Mouse (Mus musculus) liver, embryonic 15.5 days (tissue): Measurements from ENCODE around the gene Spag6. TPM values are rescaled to one million over a fixed set of nuclear protein-coding genes. Genes with fewer than 3 reads are reported as not detected.

Experiments used
- ATAC-seq: fragments of 200-750 bp; cut with Nextera tagmentation; 2 replicates; pipeline ENCODE4 v1.8.0; 2017; ENCODE audit warnings: moderate number of reproducible peaks, mild to moderate bottlenecking, moderate library complexity; ENCODE audit not compliant: insufficient read depth
- H3K27ac ChIP-seq: fragments of 300-500 bp; sonication (generic); replicated peaks from 2 replicates; pipeline ENCODE4 v1.5.1; 2015; ENCODE audit warnings: mild to moderate bottlenecking, inconsistent platforms
- H3K27me3 ChIP-seq: fragments of 300-500 bp; sonication (generic); 2 replicates; pipeline ENCODE4 v1.6.1; 2015; ENCODE audit warnings: mild to moderate bottlenecking, inconsistent platforms
- H3K36me3 ChIP-seq: fragments of 300-500 bp; sonication (generic); replicated peaks from 2 replicates; pipeline ENCODE4 v1.6.1; 2015; ENCODE audit warnings: moderate library complexity, mild to moderate bottlenecking, inconsistent platforms
- H3K4me1 ChIP-seq: fragments of 300-500 bp; sonication (generic); replicated peaks from 2 replicates; pipeline ENCODE4 v1.6.1; 2015; ENCODE audit warnings: inconsistent platforms
- H3K4me2 ChIP-seq: fragments of 300-500 bp; sonication (generic); 2 replicates; pipeline ENCODE4 v1.6.1; 2015; ENCODE audit warnings: moderate library complexity, mild to moderate bottlenecking, inconsistent platforms
- H3K4me3 ChIP-seq: fragments of 300-500 bp; sonication (generic); replicated peaks from 2 replicates; pipeline ENCODE4 v1.5.1; 2015; ENCODE audit warnings: mild to moderate bottlenecking, inconsistent platforms
- H3K9ac ChIP-seq: fragments of 300-500 bp; sonication (generic); 2 replicates; pipeline ENCODE4 v1.6.1; 2015; ENCODE audit warnings: moderate library complexity, mild to moderate bottlenecking, inconsistent platforms
- H3K9me3 ChIP-seq: fragments of 300-500 bp; sonication (generic); replicated peaks from 2 replicates; pipeline ENCODE4 v1.6.1; 2016; ENCODE audit warnings: inconsistent platforms
- WGBS: fragments of 180-500 bp; shearing (Covaris S2); methylation state at CpG from one replicate; pipeline ENCODE4 v1.1.7; 2015; ENCODE audit warnings: mixed read lengths; ENCODE audit not compliant: insufficient replicate concordance; 5-methylcytosine and 5-hydroxymethylcytosine counted together
- polyA plus RNA-seq: library from polyadenylated mRNA; unstranded; fragments of >200 nt; fragmentation: Nextera tagmentation; extraction: Ambion mirVana; gene quantifications from 2 replicates; pipeline ENCODE4 v1.2.1, GENCODE M21; 2015

Spag6 gene
- polyA plus RNA-seq, 1 experiment from 2014 or later = not detected

DNA sequence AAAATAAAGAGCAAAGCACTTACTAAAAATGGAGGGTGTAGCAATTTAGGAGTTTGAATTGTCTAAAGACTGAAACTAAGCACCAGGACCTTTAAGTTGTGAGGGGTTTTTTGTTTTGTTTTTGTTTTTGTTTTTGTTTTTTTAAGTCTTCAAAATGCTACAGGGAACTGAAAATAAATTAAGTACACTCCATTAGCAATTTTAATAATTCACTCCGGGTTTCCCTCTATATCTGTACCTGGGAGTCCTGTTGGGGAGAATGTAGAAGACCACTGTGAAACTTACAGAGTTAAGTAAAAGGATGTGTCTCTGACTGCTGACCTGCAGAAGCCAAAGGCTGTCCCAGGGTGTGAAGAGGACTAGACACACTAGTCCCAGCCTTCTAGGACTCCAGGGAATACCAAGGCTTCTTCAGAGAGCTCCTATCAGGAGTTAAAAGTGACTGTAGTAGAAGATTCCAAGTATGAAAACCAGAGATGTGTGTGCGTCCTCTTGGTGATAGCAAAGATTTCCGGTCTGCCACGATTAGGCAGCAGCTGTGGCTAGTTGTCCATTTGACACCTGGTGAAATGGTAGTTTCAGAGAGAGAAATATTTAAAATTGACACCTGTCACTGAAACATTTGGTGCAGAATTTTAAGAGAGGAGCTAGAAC is 3.9 kb downstream of the Spag6 start:
- H3K4me2 ChIP-seq = no peak overlapping the region
- H3K27me3 ChIP-seq = peaks cover 90% of the 10 kb centered on the region
- H3K9ac ChIP-seq = no peak overlapping the region
- no peaks in the 10 kb centered on the region for H3K36me3 ChIP-seq
- no peak overlapping the region for H3K4me3 ChIP-seq
- H3K4me1 ChIP-seq = 0 out of 2 replicates have a peak, but pooled peaks cover 4% of the 10 kb centered on the region
- no peak for ATAC-seq
- H3K27ac ChIP-seq = no peak overlapping the region
- under 1% methylated on average over 4 of the region's 4 CpGs for WGBS
- no peaks in the 10 kb centered on the region for H3K9me3 ChIP-seq

DNA sequence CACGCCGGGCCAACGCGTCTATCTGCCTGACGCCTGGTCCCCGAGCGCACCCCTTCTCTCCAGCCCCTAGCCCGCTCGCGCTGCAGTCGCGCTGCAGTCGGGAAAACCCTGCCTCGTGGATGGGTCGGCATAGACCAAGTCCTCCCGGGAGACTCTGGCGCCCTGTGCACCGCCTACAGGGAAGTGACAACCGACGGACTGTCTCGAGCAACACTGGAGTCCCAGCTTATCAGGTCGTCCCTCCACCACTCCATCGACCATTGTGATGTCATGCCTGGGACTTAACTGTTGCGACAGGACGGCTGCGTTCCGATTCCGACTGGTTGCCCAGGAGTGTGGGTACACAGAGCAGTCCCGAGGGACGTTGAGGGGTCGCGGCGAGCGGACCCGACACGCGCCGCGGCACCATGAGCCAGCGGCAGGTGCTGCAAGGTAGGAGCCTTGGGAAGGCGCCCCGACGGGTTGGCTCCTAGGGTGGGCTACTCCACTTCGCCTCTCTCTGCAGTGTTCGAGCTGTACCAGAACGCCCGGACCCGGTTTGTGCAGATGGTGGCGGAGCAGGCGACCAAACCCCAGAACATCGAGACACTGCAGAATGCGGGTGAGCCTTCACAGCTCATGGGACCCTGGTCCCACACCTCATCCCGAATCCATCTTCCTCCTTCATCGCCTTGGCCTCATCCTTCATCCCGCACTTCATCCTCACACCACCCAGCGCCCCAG is 5.0 kb downstream of the Spag6 start:
- Histone ChIP-seq H3K27me3 (peaks cover 84% of the 10 kb centered on the region), H3K9ac (no peak overlapping the region), H3K9me3 (no peaks in the 10 kb centered on the region), H3K36me3 (no peaks in the 10 kb centered on the region), H3K4me2 (peak overlapping the region; percentile 18; the same call in 1 of the 2 replicates), H3K27ac (no peak overlapping the region), H3K4me1 (0 out of 2 replicates have a peak, but pooled peaks cover 4% of the 10 kb centered on the region), H3K4me3 (0 out of 2 replicates have a peak overlapping the region, but pooled peaks have one; percentile 12)
- WGBS = 1% methylated on average over 56 of the region's 56 CpGs
- no peak for ATAC-seq

DNA sequence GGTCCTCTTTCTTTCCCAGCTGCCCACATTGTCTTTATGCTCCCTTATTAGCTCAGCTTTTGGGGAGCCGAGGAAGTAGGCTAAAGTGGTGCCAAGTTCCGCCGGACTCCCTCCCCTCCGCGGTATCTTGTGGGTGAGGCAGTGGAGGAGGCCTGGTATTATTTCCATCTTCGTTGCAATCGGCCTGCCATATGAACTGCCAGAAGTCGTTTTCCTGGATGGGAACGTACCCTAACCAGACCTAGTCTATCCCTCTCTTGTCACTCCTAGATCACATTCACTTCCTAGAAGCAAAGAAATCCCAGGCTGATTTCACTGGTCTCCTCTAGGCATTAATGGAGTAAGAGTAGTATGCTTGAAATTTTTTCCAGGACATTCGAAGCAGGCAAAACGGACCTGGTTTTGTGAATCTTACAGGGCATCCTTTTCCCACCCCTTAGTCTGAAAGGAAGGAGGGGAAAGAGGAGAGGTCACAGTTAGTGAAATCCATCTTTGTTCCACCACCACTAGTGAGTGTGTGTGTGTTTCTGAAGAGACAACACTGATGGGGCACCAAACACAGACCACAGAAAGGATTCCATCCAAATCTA is 5.7 kb downstream of the Spag6 start:
- Histone ChIP-seq H3K27me3 (peaks cover 82% of the 10 kb centered on the region), H3K4me1 (0 out of 2 replicates have a peak, but pooled peaks cover 4% of the 10 kb centered on the region), H3K4me3 (no peak overlapping the region), H3K36me3 (no peaks in the 10 kb centered on the region), H3K9ac (no peak overlapping the region), H3K27ac (no peak overlapping the region), H3K4me2 (no peak overlapping the region), H3K9me3 (no peaks in the 10 kb centered on the region)
- WGBS = 2% methylated on average over 11 of the region's 11 CpGs
- no peak for ATAC-seq

DNA sequence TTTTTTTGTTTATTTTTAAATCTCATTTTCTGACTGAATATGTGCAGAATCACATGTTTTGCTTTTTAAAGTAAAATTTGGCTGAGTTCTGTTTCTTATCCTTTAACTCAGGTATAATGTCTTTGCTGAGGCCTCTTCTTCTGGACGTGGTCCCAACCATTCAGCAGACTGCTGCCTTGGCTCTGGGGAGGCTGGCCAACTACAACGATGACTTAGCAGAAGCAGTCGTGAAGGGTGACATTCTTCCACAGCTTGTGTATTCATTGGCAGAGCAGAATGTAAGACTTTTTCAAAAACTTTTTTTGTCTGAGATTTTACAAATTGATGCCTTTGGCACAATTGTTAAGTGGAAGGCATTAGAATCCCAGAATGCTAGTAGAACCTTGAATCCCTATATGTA is 16.5 kb downstream of the Spag6 start:
- H3K4me3 ChIP-seq = no peak overlapping the region
- WGBS = 35% methylated on average over 3 of the region's 3 CpGs
- H3K27ac ChIP-seq = no peak overlapping the region
- ATAC-seq = no peak
- no peak overlapping the region for H3K4me2 ChIP-seq
- no peaks in the 10 kb centered on the region for H3K9me3 ChIP-seq
- H3K27me3 ChIP-seq = no peaks in the 10 kb centered on the region
- H3K4me1 ChIP-seq = no peaks in the 10 kb centered on the region
- H3K36me3 ChIP-seq = no peaks in the 10 kb centered on the region
- H3K9ac ChIP-seq = no peak overlapping the region

DNA sequence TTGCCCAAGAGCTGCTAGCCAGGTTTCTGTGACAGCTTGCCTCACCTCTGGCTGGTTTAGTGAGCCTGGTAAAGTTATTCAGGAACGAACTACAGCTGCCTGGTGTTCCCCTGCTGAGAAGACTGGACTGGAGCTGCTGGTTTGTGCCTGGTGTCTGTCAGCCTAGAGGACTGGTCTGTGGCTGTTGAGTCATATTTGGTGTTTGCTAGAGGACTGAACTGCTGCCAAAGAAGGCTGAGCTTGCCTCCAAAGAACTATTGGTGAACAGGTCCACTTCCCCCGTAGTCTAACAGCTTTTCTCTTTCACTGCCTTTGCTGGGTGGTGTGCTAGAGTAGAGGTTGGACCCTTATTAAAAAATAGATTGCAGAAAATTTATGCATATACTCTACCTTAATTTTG is 19.2 kb downstream of the Spag6 start:
- Histone ChIP-seq H3K27me3 (no peaks in the 10 kb centered on the region), H3K27ac (no peak overlapping the region), H3K4me3 (no peak overlapping the region), H3K9me3 (no peaks in the 10 kb centered on the region), H3K4me1 (no peaks in the 10 kb centered on the region), H3K36me3 (no peaks in the 10 kb centered on the region), H3K4me2 (no peak overlapping the region), H3K9ac (no peak overlapping the region)
- WGBS = 55% methylated on average over 2 of the region's 2 CpGs
- ATAC-seq = no peak

DNA sequence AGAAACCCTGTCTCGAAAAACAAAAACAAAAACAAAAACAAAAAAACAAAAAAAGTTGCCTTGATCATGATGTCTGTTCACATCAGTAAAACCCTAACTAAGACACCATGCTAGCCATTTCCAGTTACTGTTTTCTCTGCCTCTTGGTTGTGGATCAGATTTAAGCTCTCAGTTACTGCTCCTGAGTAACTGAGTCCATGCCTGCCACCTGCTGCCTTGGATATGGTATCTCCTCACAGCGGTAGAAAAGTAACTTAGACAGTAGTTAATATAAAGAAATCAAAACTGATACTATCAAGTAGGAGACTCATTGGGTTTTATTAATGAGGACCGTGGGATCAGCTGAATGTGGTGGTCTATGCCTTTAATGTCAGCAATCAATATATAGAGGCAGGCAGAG is 20.5 kb downstream of the Spag6 start:
- no peaks in the 10 kb centered on the region for H3K27me3 ChIP-seq
- no peak for ATAC-seq
- 42% methylated on average over 3 of the region's 3 CpGs for WGBS
- no peaks in the 10 kb centered on the region for H3K4me1 ChIP-seq
- H3K9ac ChIP-seq = no peak overlapping the region
- H3K4me2 ChIP-seq = no peak overlapping the region
- H3K27ac ChIP-seq = no peak overlapping the region
- H3K9me3 ChIP-seq = no peaks in the 10 kb centered on the region
- no peak overlapping the region for H3K4me3 ChIP-seq
- no peaks in the 10 kb centered on the region for H3K36me3 ChIP-seq

DNA sequence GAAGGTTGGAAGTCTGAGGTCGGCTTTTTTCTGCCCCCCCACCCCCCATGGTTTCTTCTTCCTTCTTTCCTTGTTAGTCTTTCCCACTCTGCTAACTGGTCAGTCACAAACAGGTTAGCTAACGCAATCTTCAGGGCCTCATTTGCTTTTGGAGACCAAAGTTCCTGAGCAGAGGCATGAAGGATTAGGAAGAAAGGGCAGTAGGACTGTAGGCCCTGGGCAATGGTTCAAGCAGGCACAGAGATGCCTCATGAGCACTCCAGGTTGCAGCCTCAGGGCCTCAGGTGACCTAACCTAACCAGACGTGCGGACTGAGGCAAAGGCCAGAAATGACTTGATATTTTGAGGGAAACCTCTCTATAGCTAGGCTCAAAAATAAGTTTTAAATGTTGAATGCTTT is 24.7 kb downstream of the Spag6 start:
- WGBS = 64% methylated on average over 4 of the region's 4 CpGs
- Histone ChIP-seq H3K27me3 (no peaks in the 10 kb centered on the region), H3K4me3 (no peak overlapping the region), H3K4me2 (no peak overlapping the region), H3K4me1 (no peaks in the 10 kb centered on the region), H3K9me3 (no peaks in the 10 kb centered on the region), H3K9ac (no peak overlapping the region), H3K27ac (no peak overlapping the region), H3K36me3 (no peaks in the 10 kb centered on the region)
- ATAC-seq = no peak

DNA sequence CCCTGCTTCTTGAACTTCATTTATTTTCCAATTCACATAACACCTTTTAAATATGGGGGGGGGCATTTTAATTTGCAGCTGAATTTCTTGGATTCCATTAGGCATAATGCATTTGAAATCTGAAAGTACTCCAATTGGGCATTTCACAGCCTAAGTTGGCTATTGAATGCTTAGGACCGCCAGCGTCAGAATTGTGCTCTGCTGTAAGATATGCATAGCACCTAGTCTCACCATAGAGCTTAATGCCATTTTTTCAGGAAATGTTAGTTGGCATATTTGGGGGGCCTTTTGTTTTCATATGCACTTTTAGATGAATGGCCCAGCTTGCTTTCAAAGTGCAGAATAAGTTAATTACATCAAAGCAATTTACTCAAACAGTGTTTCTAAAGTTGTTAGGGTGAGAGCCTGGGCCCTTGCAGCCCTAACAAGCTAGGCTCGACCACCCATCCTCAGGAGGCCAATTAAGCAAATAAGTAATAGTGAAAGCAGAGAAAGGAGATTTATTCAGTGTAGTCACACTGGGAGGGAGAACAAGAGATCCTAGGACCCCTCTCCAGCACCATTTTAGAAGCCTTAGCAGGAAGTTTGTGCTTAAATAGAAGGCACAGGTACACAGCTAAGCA is 28.5 kb downstream of the Spag6 start:
- Histone ChIP-seq H3K36me3 (no peaks in the 10 kb centered on the region), H3K27ac (no peak overlapping the region), H3K9ac (no peak overlapping the region), H3K27me3 (no peaks in the 10 kb centered on the region), H3K4me2 (no peak overlapping the region), H3K4me3 (no peak overlapping the region), H3K4me1 (no peaks in the 10 kb centered on the region), H3K9me3 (no peaks in the 10 kb centered on the region)
- WGBS = 50% methylated on average over 3 of the region's 3 CpGs
- no peak for ATAC-seq

DNA sequence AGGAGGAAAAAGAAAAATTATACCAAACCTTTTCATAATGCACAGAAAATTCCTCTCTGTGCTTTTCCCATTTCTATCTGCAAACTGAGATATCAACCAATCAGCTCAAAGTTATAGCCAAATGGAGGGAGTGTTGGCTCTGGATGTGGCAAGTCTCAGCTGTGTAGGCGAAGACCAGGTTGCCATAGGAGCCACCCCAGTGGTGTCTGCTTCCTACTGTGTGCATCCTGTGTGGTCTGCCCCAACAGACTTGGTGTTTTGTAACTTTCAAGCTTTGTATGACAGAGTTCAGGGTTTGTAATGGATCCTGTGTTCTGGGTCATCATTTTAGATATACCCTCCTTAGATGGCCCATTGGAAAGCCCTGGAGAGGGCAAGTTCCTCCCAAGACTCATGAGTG is 30.6 kb downstream of the Spag6 start:
- Histone ChIP-seq H3K9ac (no peak overlapping the region), H3K9me3 (no peaks in the 10 kb centered on the region), H3K27me3 (no peaks in the 10 kb centered on the region), H3K4me1 (no peaks in the 10 kb centered on the region), H3K27ac (no peak overlapping the region), H3K4me3 (no peak overlapping the region), H3K36me3 (no peaks in the 10 kb centered on the region), H3K4me2 (no peak overlapping the region)
- no peak for ATAC-seq
- 43% methylated on average over 1 of the region's 1 CpGs for WGBS

DNA sequence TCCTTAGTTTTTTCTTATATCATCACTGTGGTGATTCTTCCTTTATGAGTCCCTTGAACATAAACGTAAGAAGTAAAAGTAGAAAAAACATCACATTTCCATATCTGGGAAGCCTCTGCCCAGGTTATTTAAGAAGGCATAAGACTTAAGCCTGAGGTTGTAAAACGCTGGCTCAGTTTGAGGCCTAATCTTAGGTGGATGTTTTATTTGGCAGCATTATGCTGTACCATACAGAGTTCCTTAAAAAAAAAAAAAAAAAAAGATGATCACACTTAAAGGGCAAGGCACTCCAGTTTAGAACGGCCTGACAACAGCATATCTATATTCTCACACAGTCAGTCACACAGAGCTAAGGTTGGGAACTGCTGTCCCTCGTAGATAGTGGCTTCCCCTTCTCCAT is 32.0 kb downstream of the Spag6 start:
- ATAC-seq = no peak
- Histone ChIP-seq H3K9me3 (no peaks in the 10 kb centered on the region), H3K9ac (no peak overlapping the region), H3K36me3 (no peaks in the 10 kb centered on the region), H3K4me2 (no peak overlapping the region), H3K27me3 (no peaks in the 10 kb centered on the region), H3K27ac (no peak overlapping the region), H3K4me1 (no peaks in the 10 kb centered on the region), H3K4me3 (no peak overlapping the region)
- WGBS = 54% methylated on average over 4 of the region's 4 CpGs

DNA sequence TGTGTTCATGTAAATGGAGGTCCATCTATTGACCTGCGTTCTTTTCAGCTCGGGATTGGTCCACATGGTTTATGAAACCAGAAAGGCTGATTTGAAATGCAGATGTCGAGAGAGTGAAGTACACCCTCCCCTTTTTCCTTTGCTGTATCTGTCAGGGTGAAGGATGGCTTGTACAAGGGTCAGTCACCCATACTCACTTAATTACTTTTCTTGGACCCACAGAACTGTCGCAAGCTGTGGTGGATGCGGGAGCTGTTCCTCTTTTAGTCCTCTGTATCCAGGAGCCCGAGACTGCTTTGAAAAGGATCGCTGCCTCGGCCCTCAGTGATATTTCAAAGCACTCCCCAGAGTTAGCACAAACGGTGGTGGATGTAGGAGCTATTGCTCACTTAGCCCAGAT is 37.9 kb downstream of the Spag6 start:
- Histone ChIP-seq H3K27ac (no peak overlapping the region), H3K4me3 (no peak overlapping the region), H3K9me3 (no peaks in the 10 kb centered on the region), H3K9ac (no peak overlapping the region), H3K27me3 (no peaks in the 10 kb centered on the region), H3K36me3 (no peaks in the 10 kb centered on the region), H3K4me1 (no peaks in the 10 kb centered on the region), H3K4me2 (no peak overlapping the region)
- ATAC-seq = no peak
- 44% methylated on average over 9 of the region's 9 CpGs for WGBS
